Mouse (Mus musculus): Measurements from ENCODE around the gene Prkcsh.
A peak's percentile ranks its signal among the peaks of the same experiment; 100 is the strongest.

DNA sequence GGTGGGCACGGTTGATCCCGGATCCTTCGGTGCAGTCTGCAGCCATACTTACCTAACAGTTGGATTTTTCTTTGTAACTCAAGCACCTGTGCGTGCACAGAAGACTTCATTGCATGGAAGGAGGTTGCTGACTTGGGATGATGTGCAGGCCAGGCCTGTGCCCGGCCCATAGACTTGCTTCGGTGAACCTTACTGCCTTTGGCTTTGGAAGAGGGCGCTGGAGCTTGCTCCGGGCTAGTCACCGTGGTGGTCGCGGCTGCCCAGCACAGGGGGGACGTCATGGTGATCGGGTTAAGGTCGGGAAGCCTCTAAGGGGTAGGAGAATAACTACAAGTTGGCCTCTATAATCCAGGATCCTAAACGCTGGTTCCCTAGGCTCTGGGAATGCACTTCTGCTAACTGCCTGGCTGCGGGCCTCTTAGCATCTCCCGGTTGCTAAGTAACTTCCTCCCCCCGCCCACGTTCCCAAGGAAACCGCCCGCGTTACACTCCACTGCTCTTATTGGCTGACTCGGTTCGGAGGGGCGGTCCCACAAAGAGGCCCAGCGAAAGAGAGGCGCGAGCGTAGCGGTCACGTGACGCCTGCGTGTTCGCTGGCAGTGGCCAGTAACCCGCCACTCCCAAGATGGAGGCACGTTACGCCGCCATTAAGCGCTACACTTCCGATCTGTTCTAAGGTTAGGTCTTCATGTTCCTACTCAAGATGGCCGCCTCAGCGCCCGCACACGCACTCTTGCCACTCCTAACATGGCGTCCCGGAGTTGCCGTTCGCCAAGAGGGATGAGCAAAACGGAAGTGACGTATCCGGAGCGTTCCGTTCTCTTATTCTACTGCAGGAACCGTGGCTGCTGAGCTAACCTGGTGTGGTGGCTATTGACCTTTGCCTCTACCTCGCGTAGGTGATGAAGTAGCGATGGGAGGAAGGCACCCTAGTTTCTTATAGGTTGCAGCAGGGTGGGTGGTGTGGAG lies at the start of gene Prkcsh, which contains the start of gene Ccdc151:
- no peak for TF ChIP-seq CTCF (IDR thresholded peaks at IDR 0.05; ENCODE audit: extremely low read depth, insufficient read depth, low read length)
- peak; percentile 93 for TF ChIP-seq POLR2A (IDR thresholded peaks at IDR 0.05; ENCODE audit: extremely low read depth, insufficient read depth, low read length)

All from cortical plate, adult 2 months (tissue).